In genomic region chr3:51662557-51662956, GRCm38 (mm10) we compare ENCODE assay signal across 11 mouse cellular contexts. TPM values are rescaled to one million over a fixed set of nuclear protein-coding genes. Genes with fewer than 3 reads are reported as not detected.
DNase-seq lines count a peak whose midpoint lies in the region; ATAC-seq and TF ChIP-seq lines count a peak whose summit lies in the region.
"Had no signal": no experiment of that assay in that cellular context is flagged by ENCODE, and none has a peak within 500 bp of the region (broad histone marks: within the 10 kb centered on the region; RNA-seq: fewer than 3 reads in every experiment).

No protein-coding gene starts in this region.

- no peak for TF ChIP-seq CTCF in G1E (IDR thresholded peaks at IDR 0.05; ENCODE audit: low read depth, low read length)

- H3K4me3 ChIP-seq in G1E (ENCODE audit: low read depth, low read length) = peak overlapping the region; percentile 27; the same call in 1 of the 2 replicates
- H3K4me3 ChIP-seq in liver, embryonic 13.5 days (replicated peaks) = peak overlapping the region; percentile 3; the same call in 1 of the 2 replicates
- H3K4me3 ChIP-seq: limb, embryonic 13.5 days; myocyte had no signal

- H3K4me2 ChIP-seq in liver, embryonic 13.5 days = peak overlapping the region; percentile 53
- H3K4me2 ChIP-seq: limb, embryonic 13.5 days had no signal

- ATAC-seq in G1E (ENCODE audit: extremely low read depth, insufficient number of reproducible peaks, low FRiP score, poor library complexity, severe bottlenecking) = peak; percentile 74
- ATAC-seq in liver, embryonic 13.5 days (ENCODE audit: low read depth) = 0 out of 2 replicates have a peak, but pooled peaks have one; percentile 35
- ATAC-seq in neutrophil, adult 5-6 weeks (ENCODE audit: extremely low read depth, insufficient number of reproducible peaks, low FRiP score, poor library complexity, severe bottlenecking) = peak; percentile 60; the same call in 1 of the 2 replicates

- H3K36me3 ChIP-seq in G1E (replicated peaks) = no peaks in the 10 kb centered on the region
- H3K36me3 ChIP-seq in liver, embryonic 13.5 days = no peaks in the 10 kb centered on the region
- H3K36me3 ChIP-seq: limb, embryonic 13.5 days had no signal

- no peaks in the 10 kb centered on the region for H3K9me3 ChIP-seq in G1E (replicated peaks)
- H3K9me3 ChIP-seq in liver, embryonic 13.5 days (replicated peaks) = no peaks in the 10 kb centered on the region
- H3K9me3 ChIP-seq: limb, embryonic 13.5 days had no signal

- no peaks in the 10 kb centered on the region for H3K27me3 ChIP-seq in G1E (ENCODE audit: insufficient read depth, low read length)
- no peaks in the 10 kb centered on the region for H3K27me3 ChIP-seq in liver, embryonic 13.5 days
- H3K27me3 ChIP-seq: limb, embryonic 13.5 days had no signal

- DNase-seq in B cell, adult 2 months = peak; percentile 46 to 50
- DNase-seq in G1E (ENCODE audit: low spot score) = peak; percentile 70
- DNase-seq in liver, embryonic 13.5 days = no peak
- no peak for DNase-seq in yolk sac, embryonic 10.5 days (ENCODE audit: low spot score)
- DNase-seq in right cerebral cortex, postnatal 4 days = no peak
- no peak for DNase-seq in natural killer cell, adult 2 months (ENCODE audit: low spot score in 2 of 2)
- DNase-seq: gastrocnemius, postnatal 25 days; kidney, postnatal 10 days had no signal

- peaks cover 65% of the 10 kb centered on the region for H3K4me1 ChIP-seq in G1E (ENCODE audit: insufficient read depth, low read depth, low read length)
- H3K4me1 ChIP-seq in liver, embryonic 13.5 days (replicated peaks) = peaks cover 44% of the 10 kb centered on the region

- 14% methylated on average over 6 of the region's 6 CpGs for WGBS in liver, embryonic 13.5 days (ENCODE audit: insufficient replicate concordance)

- peak overlapping the region; percentile 52; the same call in 1 of the 2 replicates for H3K27ac ChIP-seq in liver, embryonic 13.5 days
- H3K27ac ChIP-seq: limb, embryonic 13.5 days had no signal

- peak overlapping the region; percentile 35; the same call in 1 of the 2 replicates for H3K9ac ChIP-seq in liver, embryonic 13.5 days
- H3K9ac ChIP-seq: limb, embryonic 13.5 days had no signal

RNA-seq across cellular contexts. Expression of gene Mgst2, which starts 2.4 kb away (rescaled TPM):
- 2.4 and 6.3 TPM in 2 replicates for total RNA-seq in G1E (2014; fragmentation: Nextera tagmentation)
- 0.11 and 0.99 TPM in 2 replicates for total RNA-seq in G1E (2017)
- polyA plus RNA-seq in G1E (2012) = 0.28 and 0.32 TPM in 2 replicates
- 16.5 and 18.8 TPM in 2 replicates for polyA plus RNA-seq in liver, embryonic 13.5 days (2015; fragmentation: Nextera tagmentation; extraction: Ambion mirVana)
- 19.1 and 22.7 TPM in 2 replicates for total RNA-seq in neutrophil, adult 5-6 weeks (2017)

Comparison
In these comparisons a context has a peak if more than half of its experiments do, and no peak if none do; other contexts are left out.
1. DNase-seq: peak in B cell, adult 2 months (2 of 2) and G1E (single experiment); none in liver, embryonic 13.5 days (single experiment), yolk sac, embryonic 10.5 days (single experiment), right cerebral cortex, postnatal 4 days (single experiment) and natural killer cell, adult 2 months (0 of 2).
2. Peak in every context shown above with its lines, with median percentiles within 50 percentile points of each other: ATAC-seq.